Mouse (Mus musculus) midbrain, embryonic 12.5 days (tissue): ENCODE measurements around the gene Arf1. TPM values are rescaled to one million over a fixed set of nuclear protein-coding genes. Genes with fewer than 3 reads are reported as not detected.

Source experiments
- ATAC-seq: fragments of 200-750 bp; cut with Nextera tagmentation; 2 replicates; pipeline ENCODE4 v1.8.0; 2017; ENCODE audit warnings: low read depth, moderate TSS enrichment, moderate library complexity; ENCODE audit not compliant: low FRiP score
- H3K27ac ChIP-seq: fragments of 300-500 bp; sonication (generic); replicated peaks from 2 replicates; pipeline ENCODE4 v1.5.1; 2016; ENCODE audit warnings: mild to moderate bottlenecking
- H3K27me3 ChIP-seq: fragments of 300-500 bp; sonication (generic); 2 replicates; pipeline ENCODE4 v1.6.1; 2016; ENCODE audit warnings: mild to moderate bottlenecking
- H3K36me3 ChIP-seq: fragments of 300-500 bp; sonication (generic); 2 replicates; pipeline ENCODE4 v1.6.1; 2016
- H3K4me1 ChIP-seq: fragments of 300-500 bp; sonication (generic); 2 replicates; pipeline ENCODE4 v1.6.1; 2016
- H3K4me2 ChIP-seq: fragments of 300-500 bp; sonication (generic); replicated peaks from 2 replicates; pipeline ENCODE4 v1.6.1; 2016; ENCODE audit warnings: mild to moderate bottlenecking, moderate library complexity
- H3K4me3 ChIP-seq: fragments of 300-500 bp; sonication (generic); 2 replicates; pipeline ENCODE4 v1.5.1; 2016; ENCODE audit warnings: mild to moderate bottlenecking
- H3K9ac ChIP-seq: fragments of 300-500 bp; sonication (generic); replicated peaks from 2 replicates; pipeline ENCODE4 v1.6.1; 2016; ENCODE audit warnings: mild to moderate bottlenecking, moderate library complexity
- H3K9me3 ChIP-seq: fragments of 300-500 bp; sonication (generic); 2 replicates; pipeline ENCODE4 v1.6.1; 2016; ENCODE audit warnings: mild to moderate bottlenecking
- whole genome bisulfite sequencing: fragments of 180-500 bp; shearing (Covaris S2); methylation state at CpG from one replicate; pipeline ENCODE4 v1.1.7; 2016; 5-methylcytosine and 5-hydroxymethylcytosine counted together
- polyA plus RNA-seq: library from polyadenylated mRNA; unstranded; fragments of >200 nt; fragmentation: Nextera tagmentation; extraction: Ambion mirVana; gene quantifications from 2 replicates; pipeline ENCODE4 v1.2.1, GENCODE M21; 2016

Arf1 gene
- polyA plus RNA-seq, 1 experiment from 2014 or later: 564 TPM

DNA sequence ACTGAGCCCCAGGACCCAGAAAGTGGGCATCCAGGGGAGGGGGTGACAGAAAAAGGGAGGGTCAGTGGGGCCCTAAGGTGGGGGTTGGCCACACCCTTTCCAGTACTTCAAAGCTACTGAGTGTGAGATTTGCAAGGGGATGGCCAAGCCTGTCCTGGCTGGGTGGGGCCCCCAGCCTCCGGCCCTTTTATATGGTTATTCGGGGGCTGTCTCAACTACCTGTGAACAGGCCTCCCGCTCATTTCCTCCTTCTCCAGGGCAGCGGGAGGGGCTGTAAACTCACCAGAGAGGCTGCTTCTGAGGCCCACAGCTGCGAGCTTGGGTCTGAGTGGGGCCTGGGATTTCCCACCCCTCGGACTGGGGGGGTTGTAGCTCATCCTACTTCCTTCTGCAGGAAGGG, 15.8 kb upstream of the Arf1 start:
- Histone ChIP-seq H3K9me3 (no peaks in the 10 kb centered on the region), H3K27ac (no peak overlapping the region), H3K4me3 (no peak overlapping the region), H3K36me3 (no peaks in the 10 kb centered on the region), H3K9ac (no peak overlapping the region), H3K27me3 (peaks cover 61% of the 10 kb centered on the region), H3K4me2 (no peak overlapping the region), H3K4me1 (peaks cover 9% of the 10 kb centered on the region)
- ATAC-seq: no peak
- WGBS: 35% methylated on average over 6 of the region's 6 CpGs

DNA sequence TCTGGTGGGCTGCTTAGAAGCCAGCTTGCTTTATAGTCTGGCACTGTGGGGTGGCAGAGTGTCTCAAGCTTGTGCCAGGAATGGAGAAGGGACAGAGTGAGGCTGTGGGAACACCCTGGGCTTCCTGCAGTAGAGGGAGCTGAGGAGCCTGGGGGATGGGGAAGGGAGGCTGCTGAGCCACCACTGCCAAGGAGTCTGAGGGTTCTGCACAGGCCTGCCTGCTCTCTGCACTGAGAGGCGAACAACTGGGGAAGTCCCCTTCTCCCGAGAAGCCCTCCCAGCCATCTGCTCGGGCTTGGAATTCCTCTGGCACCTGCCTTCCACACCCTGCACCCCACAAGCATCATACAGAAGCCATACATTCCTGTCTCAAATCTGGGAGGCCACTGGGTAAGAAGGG, 13.8 kb upstream of the Arf1 start:
- Histone ChIP-seq H3K36me3 (no peaks in the 10 kb centered on the region), H3K9ac (no peak overlapping the region), H3K27me3 (peaks cover 67% of the 10 kb centered on the region), H3K4me1 (peaks cover 16% of the 10 kb centered on the region), H3K4me3 (no peak overlapping the region), H3K4me2 (no peak overlapping the region), H3K9me3 (no peaks in the 10 kb centered on the region), H3K27ac (no peak overlapping the region)
- 30% methylated on average over 3 of the region's 3 CpGs for WGBS
- no peak for ATAC-seq

DNA sequence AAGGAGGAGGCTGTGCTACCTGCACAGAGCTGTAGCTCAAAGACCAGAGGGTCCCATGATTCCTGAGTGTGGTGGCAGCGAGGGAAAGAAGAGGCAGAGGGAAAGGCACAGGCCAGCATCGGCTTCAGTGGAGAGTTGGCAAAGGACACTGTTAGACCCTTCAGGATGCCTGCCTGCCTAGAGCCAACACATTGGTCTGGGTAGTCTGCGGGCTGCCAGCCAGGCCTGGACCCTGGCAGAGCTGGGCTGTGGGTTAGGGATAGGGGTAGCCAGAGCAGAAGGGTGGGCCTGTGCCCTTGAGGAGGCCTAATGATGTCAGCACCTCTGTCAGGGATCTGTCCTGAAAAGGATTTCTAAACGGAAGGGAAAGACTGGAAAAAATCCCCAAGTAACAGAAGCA, 11.7 kb upstream of the Arf1 start:
- peaks cover 65% of the 10 kb centered on the region for H3K27me3 ChIP-seq
- WGBS: 83% methylated on average over 4 of the region's 4 CpGs
- no peaks in the 10 kb centered on the region for H3K36me3 ChIP-seq
- no peak overlapping the region for H3K9ac ChIP-seq
- no peak overlapping the region for H3K4me3 ChIP-seq
- peaks cover 16% of the 10 kb centered on the region for H3K4me1 ChIP-seq
- H3K4me2 ChIP-seq: no peak overlapping the region
- no peak for ATAC-seq
- no peak overlapping the region for H3K27ac ChIP-seq
- no peaks in the 10 kb centered on the region for H3K9me3 ChIP-seq

DNA sequence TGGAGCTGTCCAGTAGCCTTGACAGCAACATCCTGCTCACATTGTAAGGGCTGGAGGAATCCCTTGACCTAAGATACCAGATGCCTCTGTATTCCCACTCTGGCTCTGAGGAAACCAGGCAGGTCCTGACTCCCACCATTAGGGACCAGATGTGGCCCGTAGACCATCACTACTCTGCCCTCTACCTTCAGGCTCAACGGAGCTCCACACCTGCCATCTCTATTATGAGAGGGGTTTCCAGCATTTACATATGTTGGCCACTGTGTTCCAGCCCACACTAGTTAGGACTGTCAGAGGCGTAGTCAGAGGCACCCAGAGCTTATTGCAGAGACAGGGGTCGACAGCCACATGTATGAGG, 11.3 kb upstream of the Arf1 start:
- Histone ChIP-seq H3K27ac (no peak overlapping the region), H3K4me1 (peaks cover 16% of the 10 kb centered on the region), H3K9ac (no peak overlapping the region), H3K27me3 (peaks cover 65% of the 10 kb centered on the region), H3K36me3 (no peaks in the 10 kb centered on the region), H3K4me3 (no peak overlapping the region), H3K9me3 (no peaks in the 10 kb centered on the region), H3K4me2 (no peak overlapping the region)
- peak; percentile 41; the same call in 1 of the 2 replicates for ATAC-seq
- 66% methylated on average over 4 of the region's 4 CpGs for WGBS

DNA sequence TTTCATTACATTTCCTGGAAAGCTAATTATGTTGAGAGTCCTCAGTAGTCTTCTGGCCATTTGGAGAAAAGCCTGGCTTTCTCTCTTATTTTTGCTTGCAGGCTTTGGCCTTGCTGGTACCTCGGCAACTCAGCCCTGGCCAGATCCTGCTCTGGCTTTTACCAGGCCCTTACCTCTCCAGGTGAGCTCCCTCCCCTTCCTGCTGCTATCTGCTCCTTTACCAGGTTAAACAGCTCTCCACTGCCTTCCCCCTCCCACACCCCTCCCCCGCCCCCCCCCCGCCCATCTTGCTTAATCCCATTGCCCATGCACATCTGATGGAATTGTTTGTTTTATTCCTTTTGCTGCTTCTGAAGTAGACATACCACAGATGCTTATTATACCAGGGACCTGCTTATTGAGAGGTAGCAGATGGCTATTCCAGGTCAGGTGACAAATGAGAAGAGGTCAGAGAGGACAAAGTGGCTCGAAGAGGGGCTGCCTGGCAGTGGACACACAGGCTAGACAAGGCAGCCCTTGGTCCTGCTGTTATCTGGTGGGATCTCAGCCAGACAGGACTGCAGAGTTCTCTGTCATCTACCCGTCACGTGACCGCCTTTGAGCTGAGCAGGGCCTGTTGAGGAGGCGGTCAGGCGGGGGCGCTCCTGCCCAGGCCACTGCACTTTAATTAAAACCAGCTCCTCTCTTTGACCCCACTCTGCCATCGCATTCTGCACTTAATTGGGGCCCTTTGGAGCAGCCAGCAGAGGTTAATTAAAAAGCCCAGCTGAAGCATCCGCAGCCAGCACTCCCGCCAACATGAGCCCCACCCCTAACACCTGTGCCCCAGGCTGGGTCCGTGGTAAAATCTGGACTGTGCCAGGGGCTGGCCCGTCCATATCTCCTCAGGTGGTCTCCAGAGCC, 10.7 kb upstream of the Arf1 start:
- H3K27ac ChIP-seq: no peak overlapping the region
- no peaks in the 10 kb centered on the region for H3K36me3 ChIP-seq
- H3K27me3 ChIP-seq: peaks cover 60% of the 10 kb centered on the region
- H3K4me2 ChIP-seq: no peak overlapping the region
- H3K4me1 ChIP-seq: peaks cover 16% of the 10 kb centered on the region
- WGBS: 4% methylated on average over 14 of the region's 15 CpGs
- H3K9ac ChIP-seq: no peak overlapping the region
- no peak overlapping the region for H3K4me3 ChIP-seq
- H3K9me3 ChIP-seq: no peaks in the 10 kb centered on the region
- ATAC-seq: peak; percentile 85

DNA sequence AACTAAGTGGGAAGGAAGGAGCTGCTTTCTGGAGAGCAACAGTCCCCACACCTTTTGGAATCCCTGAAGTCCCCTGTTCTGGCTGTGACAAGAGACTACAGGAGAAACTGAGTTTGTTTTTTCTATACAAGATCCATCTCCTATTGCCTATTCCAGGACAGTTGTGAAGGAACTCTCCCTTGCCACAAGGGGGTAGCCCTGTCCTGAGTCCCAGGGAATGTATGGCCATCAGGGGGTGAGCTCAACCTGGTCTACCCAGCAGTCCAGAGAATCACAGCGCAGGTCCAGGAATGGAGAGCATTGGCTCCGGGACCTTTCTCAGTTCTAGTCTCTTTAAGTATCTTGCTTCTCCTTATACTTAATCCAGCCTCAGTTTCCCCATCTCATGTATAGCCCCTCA, 4.7 kb upstream of the Arf1 start:
- no peak overlapping the region for H3K4me3 ChIP-seq
- H3K27ac ChIP-seq: no peak overlapping the region
- 60% methylated on average over 2 of the region's 2 CpGs for WGBS
- H3K9me3 ChIP-seq: no peaks in the 10 kb centered on the region
- H3K4me2 ChIP-seq: no peak overlapping the region
- peaks cover 15% of the 10 kb centered on the region for H3K27me3 ChIP-seq
- no peak overlapping the region for H3K9ac ChIP-seq
- H3K4me1 ChIP-seq: peaks cover 9% of the 10 kb centered on the region
- no peak for ATAC-seq
- no peaks in the 10 kb centered on the region for H3K36me3 ChIP-seq

DNA sequence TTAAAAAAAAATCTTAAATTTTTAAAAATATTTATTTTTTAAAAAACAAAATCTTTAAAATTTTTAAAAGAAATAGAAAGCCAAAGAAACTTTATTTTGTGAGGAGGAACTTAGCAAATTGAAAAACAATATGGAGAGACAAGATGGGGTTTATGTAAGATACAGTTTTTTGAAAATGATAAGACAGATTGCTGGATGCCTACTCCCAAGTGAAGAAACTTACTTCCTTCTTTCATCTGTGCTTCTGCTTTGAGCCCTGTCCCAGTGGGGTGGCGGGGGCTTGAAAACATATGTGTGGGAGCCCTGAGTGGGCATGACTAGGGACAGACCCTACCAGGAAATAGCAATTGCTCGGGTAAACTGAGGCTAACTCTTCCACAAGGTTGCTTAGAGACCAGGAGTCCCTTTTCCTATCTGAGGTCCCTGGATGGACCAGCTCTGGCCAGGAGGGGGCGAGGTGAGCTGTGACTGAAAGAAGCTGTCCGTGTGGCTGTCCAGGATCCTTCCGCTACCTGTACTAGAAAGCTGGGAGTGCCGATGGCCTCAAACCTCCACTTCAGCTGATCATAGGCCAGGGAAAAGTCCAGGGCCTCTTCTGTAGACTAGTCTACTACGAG, 2.2 kb upstream of the Arf1 start:
- Histone ChIP-seq H3K27ac (no peak overlapping the region), H3K4me2 (no peak overlapping the region), H3K4me3 (no peak overlapping the region), H3K27me3 (peaks cover 4% of the 10 kb centered on the region; the same call in 1 of the 2 replicates), H3K4me1 (peaks cover 30% of the 10 kb centered on the region), H3K9me3 (no peaks in the 10 kb centered on the region), H3K36me3 (no peaks in the 10 kb centered on the region), H3K9ac (no peak overlapping the region)
- ATAC-seq: no peak
- 17% methylated on average over 7 of the region's 7 CpGs for WGBS

DNA sequence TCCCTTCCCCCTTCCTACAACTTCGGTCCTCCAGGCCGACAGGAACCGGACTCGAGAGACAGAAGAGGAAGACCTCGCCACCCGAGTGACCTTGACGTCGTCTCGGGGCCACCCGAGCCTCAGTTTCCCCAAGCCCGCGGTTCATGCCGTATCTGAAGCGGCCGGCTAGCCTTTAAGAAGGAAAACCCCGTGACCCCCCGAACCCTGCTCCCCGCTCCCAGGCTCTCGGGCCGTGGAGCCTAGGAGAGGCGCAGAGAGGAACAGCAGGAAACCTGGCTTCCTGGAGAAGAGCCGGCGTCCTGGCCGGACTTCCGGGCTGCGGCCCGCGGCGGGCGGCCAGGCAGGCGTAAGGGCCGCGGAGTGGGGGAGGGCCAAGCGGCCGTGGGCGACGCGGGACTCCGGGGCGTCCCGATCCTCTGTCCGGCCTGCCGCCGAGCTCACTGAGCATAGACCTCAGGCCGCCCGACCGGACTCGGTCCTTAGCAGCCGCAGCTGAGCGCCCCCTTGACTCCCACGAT, 407 bp downstream of the Arf1 start:
- Histone ChIP-seq H3K27me3 (peaks cover 4% of the 10 kb centered on the region; the same call in 1 of the 2 replicates), H3K9ac (peak overlapping the region; percentile 99), H3K36me3 (peaks cover 6% of the 10 kb centered on the region; the same call in 1 of the 2 replicates), H3K9me3 (no peaks in the 10 kb centered on the region), H3K4me1 (peaks cover 41% of the 10 kb centered on the region), H3K4me2 (peak overlapping the region; percentile 96), H3K27ac (peak overlapping the region; percentile 95), H3K4me3 (peak overlapping the region; percentile 99)
- peak; percentile 84 for ATAC-seq
- WGBS: 1% methylated on average over 46 of the region's 51 CpGs

DNA sequence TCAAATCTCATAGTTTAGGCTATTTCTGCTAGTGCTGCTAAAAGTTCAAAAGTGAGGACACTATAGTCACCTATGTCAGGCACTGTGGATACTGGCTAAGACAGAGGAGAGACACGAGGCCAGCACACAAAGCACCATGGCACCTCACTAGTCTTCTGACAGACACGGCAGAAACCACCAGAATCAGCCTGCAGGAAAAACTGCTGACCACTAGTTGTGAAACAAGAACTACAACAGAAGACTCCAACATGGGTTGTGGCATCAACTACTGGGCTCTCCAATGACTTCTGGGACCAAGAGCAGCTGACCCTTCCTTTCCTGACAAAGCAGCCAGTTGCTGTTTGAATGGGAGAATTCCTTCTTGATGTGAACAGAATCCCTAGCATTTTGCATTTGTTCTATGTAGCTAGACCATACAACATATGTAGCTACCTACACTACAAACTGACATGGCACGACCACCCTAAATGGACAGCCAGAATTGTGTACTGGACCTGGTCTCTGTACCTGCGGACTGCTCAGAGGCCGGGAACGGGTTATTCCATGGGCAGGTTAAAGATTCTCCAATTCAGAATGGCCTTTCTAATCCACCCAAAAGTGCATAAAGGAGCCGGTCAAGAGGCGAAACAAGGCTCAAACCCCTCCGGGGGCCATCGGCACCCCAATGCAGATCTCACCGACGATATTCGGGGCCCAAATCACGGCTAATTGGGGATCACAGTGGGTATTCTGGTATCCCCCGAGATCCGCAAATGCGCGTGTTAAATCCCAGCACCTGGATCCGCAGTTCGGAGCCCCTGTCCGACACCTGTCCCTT, 1.1 kb downstream of the Arf1 start:
- Histone ChIP-seq H3K9me3 (no peaks in the 10 kb centered on the region), H3K4me1 (peaks cover 41% of the 10 kb centered on the region), H3K4me2 (peak overlapping the region; percentile 96), H3K36me3 (peaks cover 6% of the 10 kb centered on the region; the same call in 1 of the 2 replicates), H3K27ac (peak overlapping the region; percentile 95), H3K4me3 (peak overlapping the region; percentile 99), H3K27me3 (peaks cover 4% of the 10 kb centered on the region; the same call in 1 of the 2 replicates), H3K9ac (peak overlapping the region; percentile 99)
- ATAC-seq: no peak
- WGBS: 9% methylated on average over 21 of the region's 21 CpGs

DNA sequence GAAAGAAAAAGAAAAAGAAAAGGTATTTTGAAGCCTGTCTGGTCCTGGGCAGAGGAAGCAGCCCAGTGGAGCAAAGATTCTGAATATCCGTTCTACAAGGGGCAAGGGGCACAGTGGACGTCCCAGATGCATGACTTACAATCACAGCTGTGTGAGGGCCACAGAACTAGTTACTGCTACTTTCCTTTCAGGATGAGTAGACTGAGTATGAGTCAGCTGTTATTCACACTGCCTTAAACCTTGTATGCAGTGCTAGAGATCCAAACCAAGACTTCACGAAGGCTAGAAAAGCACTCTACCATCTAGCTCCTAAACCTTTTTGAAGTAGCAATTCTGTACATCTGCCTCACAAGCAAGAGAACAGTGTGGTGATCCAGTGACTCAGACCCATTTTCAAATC, 1.8 kb downstream of the Arf1 start:
- no peaks in the 10 kb centered on the region for H3K9me3 ChIP-seq

DNA sequence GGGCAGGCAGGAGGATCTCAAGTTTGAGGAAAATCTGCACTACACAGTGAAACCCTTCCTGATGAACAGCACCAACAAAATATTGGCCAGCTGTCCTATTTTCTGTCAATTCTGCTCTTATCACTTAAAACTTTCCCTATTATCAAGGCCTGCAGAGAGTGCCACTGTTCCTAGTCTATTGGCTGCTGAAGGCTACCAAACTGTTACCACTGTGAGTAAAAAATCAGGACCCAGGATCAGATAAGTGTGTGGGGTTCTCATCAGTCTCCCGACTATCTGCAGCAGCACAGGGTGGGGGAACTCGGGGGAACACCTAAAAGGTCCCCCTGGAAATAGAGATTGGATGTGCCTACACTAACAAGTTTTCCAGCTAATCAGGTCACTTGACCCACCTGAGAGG, 2.9 kb downstream of the Arf1 start:
- Histone ChIP-seq H3K36me3 (peaks cover 10% of the 10 kb centered on the region), H3K4me3 (no peak overlapping the region), H3K4me2 (no peak overlapping the region), H3K9ac (no peak overlapping the region), H3K27me3 (no peaks in the 10 kb centered on the region), H3K9me3 (no peaks in the 10 kb centered on the region), H3K27ac (no peak overlapping the region), H3K4me1 (peaks cover 39% of the 10 kb centered on the region)
- WGBS: 89% methylated on average over 2 of the region's 2 CpGs
- ATAC-seq: no peak

More for the DNA sequence above, 1.8 kb downstream of the Arf1 start:
- Histone ChIP-seq H3K27ac (no peak overlapping the region), H3K4me3 (peak overlapping the region; percentile 99), H3K4me1 (peaks cover 41% of the 10 kb centered on the region), H3K36me3 (peaks cover 6% of the 10 kb centered on the region; the same call in 1 of the 2 replicates), H3K4me2 (peak overlapping the region; percentile 96), H3K27me3 (no peaks in the 10 kb centered on the region), H3K9ac (peak overlapping the region; percentile 99)
- no peak for ATAC-seq
- WGBS: 72% methylated on average over 3 of the region's 3 CpGs
